Mouse (Mus musculus): ENCODE data around the gene Taf1d.
"Not testable (repeated sequence)": the region's sequence is repeated elsewhere in the genome, so short reads cannot be mapped to it uniquely, and the experiment has no call there.

Gene Taf1d

DNA sequence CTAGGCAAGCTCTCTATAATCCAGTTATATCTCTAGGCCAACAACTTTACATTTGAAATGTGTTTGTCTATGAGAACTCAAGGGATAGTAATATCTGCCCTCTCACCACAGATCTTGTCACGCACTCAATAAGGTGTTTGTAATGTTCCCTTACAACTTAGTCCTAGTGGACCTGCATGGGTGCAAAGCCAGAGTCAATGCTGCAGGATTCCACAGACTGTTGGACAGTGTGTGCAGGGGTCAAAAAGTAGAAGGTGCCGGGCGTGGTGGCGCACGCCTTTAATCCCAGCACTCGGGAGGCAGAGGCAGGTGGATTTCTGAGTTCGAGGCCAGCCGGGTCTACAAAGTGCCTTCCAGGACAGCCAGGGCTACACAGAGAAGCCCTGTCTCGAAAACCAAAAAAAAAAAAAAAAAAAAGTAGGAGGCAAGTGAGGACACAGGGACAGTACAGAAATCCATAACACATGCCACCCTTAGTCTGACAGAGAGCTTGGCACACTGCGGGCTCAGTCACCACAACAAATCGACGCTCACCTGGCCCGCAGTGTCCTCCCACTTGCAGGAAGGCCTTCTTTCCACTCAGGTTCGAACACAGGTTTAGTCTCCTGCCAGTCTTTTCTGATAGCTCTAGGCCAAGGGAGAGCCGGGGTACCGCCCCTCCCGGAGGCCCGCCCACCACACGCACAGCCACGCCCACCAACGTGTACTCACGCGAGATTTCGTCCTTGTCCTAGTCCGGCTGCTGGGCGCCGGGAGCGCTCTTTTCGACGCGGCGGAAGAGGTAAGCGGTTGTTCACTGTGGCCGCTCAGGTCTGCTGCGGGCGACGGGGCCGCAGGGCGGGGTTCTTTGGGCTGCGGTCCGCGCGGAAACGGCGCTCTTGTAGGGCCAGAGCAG, at the start of gene Taf1d:
Gene Taf1d, plus strand, starts transcription at position 712 of the 895 bp plus-strand sequence.
- peak; percentile 92 for DNase-seq (ENCODE audit: low read depth, low spot score)

DNA sequence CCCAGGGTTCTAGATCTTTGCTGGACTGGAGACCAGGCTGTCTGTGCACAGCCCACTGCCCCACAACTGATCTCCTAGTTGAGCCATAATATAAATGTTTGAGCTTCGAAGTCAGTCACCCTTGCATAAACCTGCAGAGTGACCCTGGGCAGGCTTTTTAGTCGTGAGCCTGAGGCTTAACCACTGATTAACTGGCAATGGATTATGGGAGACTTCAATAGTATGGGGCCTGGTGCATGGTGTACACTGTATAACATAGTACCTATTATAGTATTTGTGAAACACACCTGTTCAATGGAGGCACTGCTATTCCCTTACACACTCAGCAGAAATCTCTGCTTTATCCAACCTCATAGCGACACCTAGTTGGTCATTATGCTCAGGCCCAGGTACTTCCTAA, 49.8 kb upstream of the Taf1d start:
- DNase-seq (ENCODE audit: low read depth, low spot score): no peak

DNA sequence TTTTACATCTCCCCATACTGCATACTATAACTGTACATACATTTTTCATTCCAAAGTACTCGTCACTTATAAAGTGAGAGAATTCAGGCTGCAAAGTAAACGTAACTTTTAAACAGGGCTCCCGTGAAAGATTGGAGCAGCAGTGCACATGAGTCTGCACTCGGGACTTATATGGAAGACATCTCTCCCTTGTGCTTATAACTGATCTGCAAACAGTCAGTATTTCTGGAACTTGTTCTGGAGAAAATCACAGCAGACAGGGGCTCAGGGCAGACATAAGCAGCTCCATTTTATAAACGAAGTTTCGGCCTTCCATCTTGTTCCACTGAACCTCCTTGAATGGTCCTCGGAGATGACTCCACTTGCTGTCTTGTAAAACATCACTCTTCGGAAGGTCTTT, 44.0 kb upstream of the Taf1d start:
- no peak for DNase-seq (ENCODE audit: low read depth, low spot score)

DNA sequence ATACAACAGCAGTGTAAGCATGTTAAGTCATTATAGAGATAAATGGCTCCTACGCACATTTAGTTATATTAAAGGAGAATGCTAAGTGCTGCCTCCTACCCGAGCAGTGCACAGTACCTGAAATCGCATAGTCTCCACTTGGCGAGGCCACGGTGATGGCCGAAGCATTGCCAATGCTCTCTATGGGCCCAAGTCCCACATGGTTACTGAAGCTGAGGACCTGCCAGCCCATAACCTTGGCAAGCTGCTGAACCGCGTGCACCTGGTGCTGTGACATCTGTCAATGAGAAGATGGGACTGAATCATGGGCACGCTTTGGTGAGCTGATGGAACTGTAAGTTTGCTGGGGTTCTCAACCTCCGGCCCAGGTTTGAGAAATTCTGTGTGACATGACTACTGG, 42.5 kb upstream of the Taf1d start:
- no peak for DNase-seq (ENCODE audit: low read depth, low spot score)

DNA sequence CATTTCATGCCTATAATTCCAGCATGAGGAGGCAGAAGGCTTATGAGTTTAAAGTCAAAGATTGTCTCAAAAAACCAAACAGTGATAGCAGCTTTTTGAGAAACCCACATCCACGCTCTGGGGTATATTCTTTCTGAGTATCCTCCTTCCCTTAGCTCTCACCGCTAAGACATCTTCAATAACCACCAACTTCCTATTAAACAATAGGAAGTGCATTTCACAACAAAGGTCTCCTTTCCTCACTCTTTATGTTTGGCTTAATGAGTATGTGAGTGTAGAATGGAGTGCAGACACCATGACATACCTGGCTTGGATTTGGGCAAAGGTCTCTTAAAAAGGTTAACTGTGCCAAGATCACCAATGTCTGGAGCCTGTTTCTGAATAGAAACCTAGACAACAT, 32.0 kb upstream of the Taf1d start:
- no peak for DNase-seq (ENCODE audit: low read depth, low spot score)

DNA sequence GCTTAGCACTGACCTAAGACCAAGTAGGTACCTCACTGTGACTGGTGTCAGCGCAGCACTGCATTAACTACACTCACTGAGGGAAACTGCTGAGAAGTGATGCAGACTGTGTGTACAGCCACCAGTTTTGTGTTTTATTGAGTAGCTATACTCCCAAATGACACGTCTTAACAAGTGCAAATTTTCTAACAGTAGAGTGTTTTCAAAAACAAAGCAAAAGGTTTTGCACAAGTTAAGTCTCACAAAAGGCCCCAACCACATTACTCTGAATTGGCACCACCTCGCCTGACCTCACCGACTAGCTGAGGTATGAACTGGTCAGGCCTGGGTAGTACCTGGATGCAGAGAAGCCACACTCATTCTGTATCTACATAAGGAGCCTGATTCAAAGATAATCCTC, 29.2 kb upstream of the Taf1d start:
- no peak for DNase-seq (ENCODE audit: low read depth, low spot score)

DNA sequence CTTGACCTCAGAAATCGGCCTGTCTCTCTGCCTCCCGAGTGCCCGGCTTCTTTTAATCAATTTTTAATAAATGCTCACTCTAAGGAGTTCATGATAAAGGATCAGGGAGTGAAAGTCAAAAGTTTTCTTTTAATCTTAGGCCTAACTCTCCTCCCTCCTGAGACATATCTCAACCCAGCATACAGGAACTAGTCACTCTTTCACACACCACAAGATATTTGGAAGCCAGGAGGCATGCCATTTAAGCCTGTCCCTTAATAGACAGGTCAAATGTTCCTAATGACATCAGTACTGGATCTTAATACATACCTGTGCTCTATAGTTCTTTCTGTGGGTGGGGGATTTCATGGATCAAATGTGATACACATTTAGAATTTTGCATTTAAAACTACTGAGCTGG, 27.7 kb upstream of the Taf1d start:
- no peak for DNase-seq (ENCODE audit: low read depth, low spot score)

DNA sequence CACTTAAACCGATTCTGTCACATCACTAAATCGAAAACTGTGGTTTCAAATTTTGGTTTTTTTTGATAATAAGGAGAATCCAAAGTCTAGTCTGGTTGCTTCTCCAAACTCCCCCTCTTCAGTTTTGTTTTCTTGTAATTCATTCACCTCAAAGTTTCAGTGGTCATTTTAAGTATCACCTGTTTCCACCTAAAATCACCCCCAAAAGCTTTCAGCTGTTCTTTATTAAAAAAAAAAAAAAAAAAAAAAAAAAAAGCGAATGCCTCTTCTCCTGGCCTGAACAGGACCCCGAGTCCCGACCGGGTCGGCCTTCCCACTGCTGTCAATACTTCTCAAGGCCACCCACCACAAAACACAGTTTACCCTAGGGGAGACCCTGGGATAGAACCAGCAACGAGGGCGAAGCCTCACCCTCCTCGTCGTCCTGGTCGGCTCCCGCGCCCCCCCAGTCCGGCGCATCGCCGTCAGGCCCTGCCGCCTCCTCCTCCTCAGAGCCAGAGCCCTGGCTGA, 26.8 kb upstream of the Taf1d start:
- DNase-seq (ENCODE audit: low read depth, low spot score): no peak

DNA sequence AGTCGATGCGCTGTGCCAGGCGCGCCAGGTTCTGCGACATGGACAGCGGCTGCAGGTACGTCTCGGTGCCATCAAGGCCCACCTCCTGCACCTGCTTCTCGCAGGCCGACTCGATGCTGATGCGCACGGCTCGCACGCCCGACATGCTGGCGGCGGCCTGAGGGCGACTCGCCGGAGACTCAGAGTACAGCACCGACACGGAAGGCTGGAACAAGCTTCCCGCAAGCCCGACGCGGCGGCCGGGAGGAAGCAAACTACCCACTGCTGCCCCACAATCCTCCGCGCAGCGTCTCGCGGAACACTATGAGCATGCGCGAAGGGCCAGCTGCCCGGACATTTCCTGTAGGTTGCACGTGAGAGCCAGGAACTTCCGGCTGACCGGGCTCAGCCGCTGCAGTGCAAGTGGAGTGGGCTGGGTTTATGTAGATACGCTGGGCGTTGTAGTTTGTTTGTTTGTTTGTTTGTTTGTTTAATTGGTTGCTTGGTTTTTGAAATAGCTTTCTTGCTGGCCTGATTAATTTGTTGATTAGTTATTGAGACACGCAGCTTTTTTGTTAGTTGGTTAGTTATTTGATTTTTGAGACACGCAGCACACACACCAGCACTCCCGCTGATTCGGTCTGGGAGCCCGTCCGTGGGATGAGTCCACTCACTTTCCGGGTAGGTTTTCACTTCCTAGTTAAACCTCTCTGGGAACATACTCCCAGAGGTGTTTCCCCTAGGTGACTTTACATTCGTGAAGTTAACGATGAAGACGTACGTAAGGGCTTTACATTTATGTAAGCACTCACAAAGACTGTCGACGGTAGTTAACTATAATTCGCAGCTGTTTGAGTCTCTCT, 26.1 kb upstream of the Taf1d start, which contains the start of gene Med17:
Gene Med17, minus strand, starts transcription at position 283 of the 842 bp plus-strand sequence.
- peak; percentile 94 for DNase-seq (ENCODE audit: low read depth, low spot score)

DNA sequence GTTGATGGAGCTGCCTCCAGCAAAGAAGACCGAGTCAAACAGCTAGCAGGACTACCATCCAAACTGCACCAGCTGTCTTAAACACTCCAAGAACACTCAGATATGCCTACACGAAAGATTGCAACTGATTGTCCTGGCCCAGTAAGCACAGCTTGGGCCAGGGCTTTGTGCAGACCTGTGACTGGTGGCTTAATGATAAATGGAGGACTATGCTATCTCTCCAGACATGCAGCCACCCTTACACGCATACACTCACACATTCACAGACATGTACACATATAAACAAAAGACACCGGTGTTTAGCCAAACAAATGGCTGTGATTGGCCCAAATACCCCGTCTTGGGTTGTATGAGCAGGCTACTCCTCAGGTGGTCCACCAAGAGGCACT, 25.5 kb upstream of the Taf1d start:
- DNase-seq (ENCODE audit: low read depth, low spot score): no peak

DNA sequence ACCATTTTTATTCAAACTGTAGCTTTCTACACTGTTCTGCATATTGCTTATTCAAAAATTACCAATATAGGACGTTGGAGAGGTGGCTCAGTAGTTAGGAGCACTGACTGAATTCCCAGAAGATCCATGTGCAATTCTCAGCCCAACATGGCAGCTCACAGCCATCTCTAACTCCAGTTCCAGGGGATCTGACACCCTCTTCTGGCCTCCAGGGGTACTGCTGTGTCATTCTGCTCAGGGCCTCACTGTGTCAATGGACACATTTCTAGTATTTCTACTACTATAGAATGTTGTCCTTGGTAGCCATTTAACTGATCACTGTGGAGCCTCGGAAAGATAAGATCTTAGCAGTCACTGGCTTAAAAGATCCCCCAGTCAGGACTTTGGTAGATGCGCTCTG, 20.6 kb upstream of the Taf1d start:
- DNase-seq (ENCODE audit: low read depth, low spot score): no peak

DNA sequence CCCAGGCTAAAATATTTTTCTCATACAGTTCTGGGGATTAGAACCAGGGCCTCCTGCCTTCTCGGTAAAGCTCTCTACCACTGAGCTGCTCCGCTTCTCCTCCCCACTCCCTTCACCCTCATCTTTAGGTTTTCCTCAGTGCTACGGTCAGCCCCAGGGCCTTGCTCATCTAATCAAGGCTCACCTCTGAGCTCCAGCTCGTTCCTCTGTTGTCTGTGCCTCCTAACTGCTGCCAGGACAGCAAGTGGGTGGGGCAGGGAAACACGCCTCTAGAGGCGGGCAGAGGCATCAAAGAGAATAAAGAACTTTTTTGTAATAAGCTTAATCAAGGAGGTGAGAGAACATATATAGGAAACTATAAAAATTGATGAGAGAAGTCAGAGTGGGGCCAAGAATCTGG, 18.2 kb upstream of the Taf1d start:
- DNase-seq (ENCODE audit: low read depth, low spot score): no peak

DNA sequence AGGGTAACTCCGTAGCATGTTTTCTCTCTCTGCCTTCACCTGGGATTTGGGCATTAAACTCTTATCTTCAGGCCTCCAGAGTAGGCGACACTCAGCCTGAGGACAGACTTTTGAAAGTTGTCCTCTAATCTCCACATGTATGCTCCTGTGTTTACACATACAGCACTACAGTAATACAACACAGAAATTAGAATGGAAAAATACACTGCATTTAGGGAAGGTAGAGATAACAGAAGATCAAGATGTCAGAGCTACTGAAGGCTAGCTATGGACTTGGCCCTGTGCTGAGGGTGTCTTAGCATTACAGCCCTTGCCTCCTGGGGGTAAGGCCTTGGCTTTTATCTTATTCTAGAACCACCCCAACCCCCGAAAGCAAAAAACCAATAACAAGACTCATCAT, 17.6 kb upstream of the Taf1d start:
- no peak for DNase-seq (ENCODE audit: low read depth, low spot score)

DNA sequence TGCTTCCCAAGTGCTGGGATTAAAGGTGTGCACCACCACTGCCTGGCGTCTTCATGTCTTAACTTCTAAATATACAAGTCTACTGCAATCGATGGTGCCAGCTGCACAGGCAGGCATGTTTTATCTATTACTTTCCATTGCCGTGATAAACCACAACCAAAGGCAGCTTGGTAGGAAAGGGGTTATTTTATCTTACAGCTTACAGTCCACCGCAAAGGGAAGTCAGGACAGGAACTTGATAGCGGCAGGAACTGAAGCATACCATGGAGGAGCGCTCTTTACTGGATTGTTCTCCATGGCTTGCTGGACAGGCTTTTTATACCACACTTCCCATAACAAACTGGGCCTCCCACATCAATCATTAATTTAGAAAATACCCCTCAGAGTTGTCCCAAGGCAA, 16.8 kb upstream of the Taf1d start:
- no peak for DNase-seq (ENCODE audit: low read depth, low spot score)

DNA sequence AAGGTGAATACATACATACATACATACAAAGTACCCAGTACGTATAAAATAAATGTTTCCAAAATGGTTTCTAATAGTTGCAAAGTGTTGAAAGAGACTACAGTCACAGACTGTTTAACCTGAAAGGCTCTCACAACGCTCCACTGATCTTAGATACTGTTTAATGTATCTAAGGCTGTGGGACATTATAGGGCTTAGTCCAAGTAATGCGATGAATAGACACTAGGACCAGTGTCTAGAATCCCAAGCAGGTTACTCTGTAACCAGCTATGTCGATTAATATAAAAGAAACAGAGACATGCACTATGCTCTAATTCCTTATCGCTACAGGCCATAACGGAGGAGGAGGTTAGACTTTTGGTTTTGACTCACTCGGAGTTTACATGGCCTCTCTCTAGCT, 8.9 kb upstream of the Taf1d start:
- no peak for DNase-seq (ENCODE audit: low read depth, low spot score)

DNA sequence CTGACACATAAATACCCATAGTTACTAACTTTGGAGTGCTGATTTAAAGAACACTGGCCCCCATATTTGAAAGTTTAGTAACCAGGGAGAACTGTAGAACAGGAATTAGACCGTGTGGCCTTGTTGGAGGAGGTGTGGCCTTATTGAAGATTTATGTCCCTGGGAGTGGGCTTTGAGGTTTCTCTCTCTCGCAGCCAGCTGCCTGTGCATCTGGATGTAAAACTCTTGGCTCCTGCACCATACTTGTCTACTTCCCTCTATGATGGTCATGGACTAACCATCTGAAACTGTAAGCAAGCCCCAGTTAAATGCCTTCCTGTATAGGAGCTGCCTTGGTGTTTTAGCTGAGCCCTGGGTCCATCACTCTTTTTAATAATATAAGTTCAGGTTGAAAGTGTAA, 7.6 kb upstream of the Taf1d start:
- DNase-seq (ENCODE audit: low read depth, low spot score): no peak

DNA sequence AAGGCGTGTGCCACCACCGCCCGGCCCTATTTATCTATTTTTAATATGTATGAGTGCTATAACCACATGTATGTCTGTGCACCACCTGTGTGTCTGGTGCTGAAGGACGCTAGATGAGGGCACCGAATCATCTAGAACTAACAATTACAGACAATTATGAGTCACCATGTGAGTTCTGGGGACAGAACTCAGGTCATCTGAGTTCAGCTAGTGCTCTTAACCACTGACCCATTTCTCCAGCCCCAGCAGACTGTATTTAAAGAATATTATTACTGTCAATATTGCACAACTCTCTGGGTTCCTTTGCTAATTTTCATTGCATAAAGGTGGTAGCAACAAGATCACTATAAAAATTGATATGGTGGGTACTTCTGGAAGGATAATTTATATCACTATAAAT, 6.0 kb upstream of the Taf1d start:
- DNase-seq (ENCODE audit: low read depth, low spot score): no peak

DNA sequence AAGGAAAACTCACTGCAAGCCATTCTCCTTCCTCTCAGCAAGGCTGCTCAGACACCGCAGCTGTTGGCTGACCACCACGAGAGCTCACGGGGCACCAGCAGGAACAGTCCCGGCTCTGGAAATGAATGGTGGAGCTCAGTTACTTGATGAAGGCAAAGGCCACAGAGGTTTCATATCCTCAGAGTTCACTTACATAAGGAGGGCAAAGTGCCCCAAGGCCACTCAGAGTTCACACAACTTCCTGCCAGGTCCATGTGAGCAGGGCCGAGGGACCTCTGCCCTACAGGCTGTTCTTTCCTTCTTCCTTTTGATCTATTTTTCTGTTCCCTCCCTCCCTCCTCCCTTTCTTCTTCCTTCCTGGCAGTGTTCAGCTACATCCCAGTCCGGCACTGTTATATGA, 4.6 kb upstream of the Taf1d start:
- no peak for DNase-seq (ENCODE audit: low read depth, low spot score)

DNA sequence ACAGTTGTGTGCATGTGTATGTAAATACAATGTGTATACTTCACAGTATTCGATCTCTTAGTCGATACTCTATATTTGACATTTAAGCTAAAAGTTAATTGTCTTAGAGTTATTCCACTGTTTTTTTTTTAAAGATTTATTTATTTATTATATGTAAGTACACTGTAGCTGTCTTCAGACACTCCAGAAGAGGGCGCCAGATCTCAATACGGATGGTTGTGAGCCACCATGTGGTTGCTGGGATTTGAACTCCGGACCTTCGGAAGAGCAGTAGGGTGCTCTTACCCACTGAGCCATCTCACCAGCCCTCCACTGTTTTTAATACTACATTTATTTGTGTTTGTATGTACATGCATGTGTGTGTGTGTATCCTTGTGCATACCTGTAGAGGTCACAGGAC, 4.0 kb upstream of the Taf1d start:
- DNase-seq (ENCODE audit: low read depth, low spot score): not testable (repeated sequence)

DNA sequence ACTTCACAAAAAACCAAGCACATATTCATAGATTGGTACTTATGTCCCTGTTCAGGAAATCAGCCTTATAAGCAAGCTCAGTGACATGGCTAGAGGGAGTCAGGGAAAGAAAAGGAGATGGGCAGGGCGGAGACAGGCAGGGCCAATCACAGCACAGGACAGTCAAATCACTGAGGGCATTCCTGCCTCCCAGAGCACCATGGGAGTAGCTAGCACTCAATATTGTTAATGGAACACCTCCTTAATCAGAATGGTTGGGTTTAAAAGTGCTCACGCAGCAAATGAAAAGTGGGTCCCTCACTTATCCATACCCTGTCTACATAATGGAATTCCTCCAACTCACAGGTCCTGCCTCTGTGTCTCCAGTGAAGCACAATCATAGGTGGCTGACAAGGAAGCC, 3.1 kb upstream of the Taf1d start:
- DNase-seq (ENCODE audit: low read depth, low spot score): no peak

DNA sequence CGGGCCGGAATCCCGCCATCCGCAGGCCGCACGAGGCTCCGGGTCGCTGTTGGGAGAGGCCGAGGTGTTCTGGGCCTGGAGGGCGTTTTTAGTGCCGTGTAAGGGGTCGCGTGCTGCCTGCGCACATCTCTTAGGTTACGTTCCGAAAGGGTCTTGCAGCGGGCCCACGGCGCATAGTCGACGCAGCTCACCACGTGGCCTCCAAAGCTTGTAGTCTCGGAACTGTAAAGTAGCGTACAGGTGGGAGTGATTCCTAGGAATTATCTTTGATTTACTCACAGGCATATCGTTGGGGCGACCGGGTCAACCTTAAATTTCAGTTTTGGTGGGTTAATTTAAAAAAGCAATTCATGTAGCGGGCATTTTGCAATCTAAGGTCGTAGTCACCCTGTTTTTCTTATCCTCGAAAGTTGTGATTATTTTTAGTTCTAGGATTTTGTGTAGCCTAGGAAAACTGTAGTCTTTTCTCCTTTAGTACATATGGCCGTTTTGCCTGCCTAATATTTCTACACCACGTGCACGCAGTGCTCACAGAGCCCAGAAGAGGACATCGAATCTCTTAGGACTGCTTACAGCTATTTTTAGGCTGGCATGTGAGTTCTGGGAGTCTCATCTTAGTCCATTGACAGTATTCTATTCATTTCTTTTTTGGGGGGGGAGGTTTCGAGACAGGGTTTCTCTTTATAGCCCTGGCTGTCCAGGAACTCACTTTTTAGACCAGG, 545 bp downstream of the Taf1d start, which contains the start of gene 4931406C07Rik:
Gene 4931406C07Rik, minus strand, starts transcription at position 51 of the 722 bp plus-strand sequence.
- no peak for DNase-seq (ENCODE audit: low read depth, low spot score)

DNA sequence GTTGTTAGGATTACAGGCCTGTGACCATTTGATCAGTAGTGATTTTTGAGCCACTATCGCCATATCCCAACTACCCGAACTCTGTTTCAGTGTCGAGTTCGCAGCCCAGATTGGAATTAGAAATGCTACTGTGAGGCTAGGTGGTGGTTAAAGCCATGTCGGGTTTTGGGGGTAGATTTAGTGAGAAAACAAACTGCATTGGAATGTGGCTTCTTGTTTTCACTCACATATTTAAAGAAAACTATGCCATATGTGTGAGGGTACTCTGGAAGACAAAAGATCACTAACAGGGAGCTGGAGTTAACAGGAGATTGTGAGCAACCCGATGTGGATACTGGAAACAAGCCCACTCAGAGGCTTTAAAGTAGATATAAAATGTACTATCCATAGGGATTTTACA, 1.2 kb downstream of the Taf1d start:
- DNase-seq (ENCODE audit: low read depth, low spot score): no peak

Data from retina, postnatal 7 days (tissue).